Mouse (Mus musculus) gastrocnemius, postnatal 36 days (tissue): ENCODE measurements around the gene Fggy. TPM values are rescaled to one million over a fixed set of nuclear protein-coding genes. Genes with fewer than 3 reads are reported as not detected.

Source experiments
- DNase-seq, 2 experiments: peaks; one replicate each; pipeline ENCODE4 v3.0.0; 2022
- intact Hi-C: fragments of 180-260 bp; cut with DNase I; formaldehyde crosslinking; loops from one replicate; pipeline ENCODE4 v1.15.1; 2025
- total RNA-seq, 2 experiments: library from RNA; stranded (reverse); gene quantifications; 2 replicates each; pipeline ENCODE4 v1.2.3; 2021

Gene Fggy
- total RNA-seq, 2 experiments from 2014 or later = 7.6 to 8.2 TPM

- no peak for DNase-seq
Observed at GRCm38 (mm10) chr4:95881751-95882350, 324.5 kb downstream of the Fggy start.

GRCm38 (mm10) chr4:95884184-95885145 lies 327.2 kb downstream of the Fggy start:
- DNase-seq = no peak
- intact Hi-C loops = loop anchor here (5.0 kb wide), 1 partner anchor 33 kb away; no protein-coding TSS in a partner anchor

More at GRCm38 (mm10) chr4:95881751-95882350, 324.5 kb downstream of the Fggy start:
- intact Hi-C loops = loop anchor here (5.0 kb wide), 1 partner anchor 35 kb away; no protein-coding TSS in a partner anchor

GRCm38 (mm10) chr4:95895199-95895754 lies 338.0 kb downstream of the Fggy start:
- DNase-seq = no peak
- intact Hi-C loops = no loop called here

- DNase-seq = no peak
- intact Hi-C loops = no loop called here
Observed at GRCm38 (mm10) chr4:95896571-95896970, 339.3 kb downstream of the Fggy start.

GRCm38 (mm10) chr4:95897236-95897874 lies 340.0 kb downstream of the Fggy start:
- no peak for DNase-seq
- intact Hi-C loops = no loop called here

- intact Hi-C loops = no loop called here
- no peak for DNase-seq
Observed at GRCm38 (mm10) chr4:95898714-95899113, 341.4 kb downstream of the Fggy start.

GRCm38 (mm10) chr4:95899926-95900712 lies 342.8 kb downstream of the Fggy start:
- intact Hi-C loops = no loop called here
- no peak for DNase-seq

- intact Hi-C loops = no loop called here
- DNase-seq = no peak
Observed at GRCm38 (mm10) chr4:95900815-95901214, 343.5 kb downstream of the Fggy start.

GRCm38 (mm10) chr4:95906141-95906540 lies 348.8 kb downstream of the Fggy start:
- no peak for DNase-seq
- intact Hi-C loops = no loop called here

GRCm38 (mm10) chr4:95909689-95910654 lies 352.7 kb downstream of the Fggy start:
- intact Hi-C loops = no loop called here
- no peak for DNase-seq

- DNase-seq = no peak
- intact Hi-C loops = no loop called here
Observed at GRCm38 (mm10) chr4:95913026-95913425, 355.7 kb downstream of the Fggy start.

GRCm38 (mm10) chr4:95915628-95916579 lies 358.6 kb downstream of the Fggy start:
- no peak for DNase-seq
- intact Hi-C loops = loop anchor here (5.0 kb wide), 1 partner anchor 34 kb away; no protein-coding TSS in a partner anchor

- intact Hi-C loops = loop anchor here (5.0 kb wide), 1 partner anchor 35 kb away; no protein-coding TSS in a partner anchor
- no peak for DNase-seq
Observed at GRCm38 (mm10) chr4:95917703-95918102, 360.4 kb downstream of the Fggy start.

- no peak for DNase-seq
- intact Hi-C loops = no loop called here
Observed at GRCm38 (mm10) chr4:95920448-95920847, 363.1 kb downstream of the Fggy start.

GRCm38 (mm10) chr4:95924210-95925184 lies 367.2 kb downstream of the Fggy start:
- intact Hi-C loops = loop anchor here (1.0 kb wide), 1 partner anchor 916 kb away; no protein-coding TSS in a partner anchor

GRCm38 (mm10) chr4:95928846-95929245 lies 371.5 kb downstream of the Fggy start:
- DNase-seq = no peak
- intact Hi-C loops = no loop called here

More at GRCm38 (mm10) chr4:95924210-95925184, 367.2 kb downstream of the Fggy start:
- peak; percentile 42 to 71 for DNase-seq
